Mouse (Mus musculus) CD4-positive, CD25-positive, alpha-beta regulatory T cell, adult 4 months (primary cell): Measurements from ENCODE around the gene Gm5157. TPM values are rescaled to one million over a fixed set of nuclear protein-coding genes. Genes with fewer than 3 reads are reported as not detected.
"Not testable (repeated sequence)": the region's sequence is repeated elsewhere in the genome, so short reads cannot be mapped to it uniquely, and the experiment has no call there.

Source experiments
- ATAC-seq: one replicate; pipeline ENCODE4 v1.8.0; 2017
- polyA plus RNA-seq, 2 experiments: library from polyadenylated mRNA; unstranded; fragments of 100-300 nt; shearing (Covaris generic); gene quantifications; one replicate each; pipeline ENCODE4 v1.2.1; 2017

Gene Gm5157
- not detected for polyA plus RNA-seq

DNA sequence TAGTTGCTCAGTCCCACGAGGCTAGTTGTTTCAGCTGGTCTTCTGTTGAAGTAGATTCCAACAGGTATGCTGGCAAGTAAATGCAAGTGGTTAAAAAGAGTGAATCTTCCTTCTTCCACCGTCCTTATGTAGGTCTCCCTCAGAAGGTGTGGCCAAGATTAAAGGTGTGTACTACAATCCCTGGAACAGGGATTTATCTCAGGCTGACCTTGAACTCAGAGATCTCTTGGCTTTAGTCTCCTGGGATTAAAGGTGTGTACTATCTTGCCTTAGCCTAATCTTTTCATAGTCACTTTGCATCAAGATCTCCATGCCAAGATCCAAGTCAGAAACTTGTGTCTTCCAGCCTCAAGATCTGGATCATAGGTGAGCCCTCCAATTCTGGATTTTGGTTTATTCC lies at the start of gene Gm5157:
TSS of gene Gm5157 (minus strand) at position 101 of the 400 bp plus-strand sequence.
- not testable (repeated sequence) for ATAC-seq

DNA sequence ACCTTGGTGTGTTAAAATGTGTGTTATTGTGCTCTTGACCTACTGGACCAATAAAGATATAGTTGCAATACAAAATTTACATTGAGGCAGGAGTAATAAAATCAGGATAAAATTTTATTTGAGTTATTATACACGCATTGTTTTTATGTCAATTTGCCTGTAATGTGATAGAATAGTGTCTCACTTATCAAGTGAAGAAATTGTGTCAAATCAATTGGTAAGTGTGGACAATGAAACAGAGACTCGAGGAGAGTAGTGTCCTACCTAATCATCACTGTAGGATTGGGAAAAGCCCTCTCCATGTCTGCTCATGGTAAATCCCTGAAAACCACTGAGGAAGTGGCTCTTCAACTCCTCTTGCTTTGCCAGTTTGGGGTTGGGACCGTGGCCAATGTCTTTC lies 28.3 kb downstream of the Gm5157 start, which contains the start of gene Vmn1r123:
TSS of gene Vmn1r123 (plus strand) at position 301 of the 400 bp plus-strand sequence.
- not testable (repeated sequence) for ATAC-seq

Other genes with a start within 250 kb of the Gm5157 start
- not detected for gene Vmn1r119, start 178.0 kb downstream of the Gm5157 start, polyA plus RNA-seq
- not detected for gene Vmn1r120, start 136.6 kb downstream of the Gm5157 start, polyA plus RNA-seq
- gene Vmn1r121, start 91.9 kb downstream of the Gm5157 start, polyA plus RNA-seq = not detected
- not detected for gene Vmn1r122, start 56.3 kb downstream of the Gm5157 start, polyA plus RNA-seq
- not detected for gene Vmn1r123, start 28.2 kb downstream of the Gm5157 start, polyA plus RNA-seq
- not detected for gene Vmn1r124, start 70.2 kb upstream of the Gm5157 start, polyA plus RNA-seq
- gene Vmn1r125, start 81.8 kb upstream of the Gm5157 start, polyA plus RNA-seq = not detected
- gene Vmn1r126, start 111.0 kb upstream of the Gm5157 start, polyA plus RNA-seq = not detected
- gene Vmn1r127, start 129.4 kb upstream of the Gm5157 start, polyA plus RNA-seq = not detected
- not detected for gene Vmn1r128, start 158.9 kb upstream of the Gm5157 start, polyA plus RNA-seq
- not detected for gene Vmn1r129, start 170.9 kb upstream of the Gm5157 start, polyA plus RNA-seq
- not detected for gene Gm6882, start 242.3 kb upstream of the Gm5157 start, polyA plus RNA-seq